Mouse (Mus musculus): ENCODE data around the gene Elovl6. TPM values are rescaled to one million over a fixed set of nuclear protein-coding genes. Genes with fewer than 3 reads are reported as not detected.

Gene Elovl6
- total and polyA plus RNA-seq, 2 experiments from 2014 or later, result 40.8 to 56.1 TPM

GRCm38 (mm10) chr3:129651765-129652164, 119.6 kb downstream of the Elovl6 start:
- no peak for TF ChIP-seq CTCF (IDR thresholded peaks at IDR 0.05; ENCODE audit: low read depth)
- 79% methylated on average over 8 of the region's 8 CpGs for WGBS
- no peak for ATAC-seq

GRCm38 (mm10) chr3:129652476-129652875, 120.3 kb downstream of the Elovl6 start:
- no peak for ATAC-seq
- no peaks in the 10 kb centered on the region for H3K36me3 ChIP-seq (ENCODE audit: insufficient read depth, low read length)
- DNase-seq (ENCODE audit: low spot score), result no peak
- H3K9ac ChIP-seq (replicated peaks; ENCODE audit: low read length), result no peak overlapping the region
- TF ChIP-seq CTCF (IDR thresholded peaks at IDR 0.05; ENCODE audit: low read depth), result no peak
- H3K4me2 ChIP-seq (ENCODE audit: low read depth, low read length), result no peak overlapping the region
- no peaks in the 10 kb centered on the region for H3K9me3 ChIP-seq (ENCODE audit: low read length)
- H3K4me1 ChIP-seq (ENCODE audit: insufficient read depth, low read length), result no peaks in the 10 kb centered on the region
- WGBS, result 88% methylated on average over 4 of the region's 4 CpGs
- no peak overlapping the region for H3K27ac ChIP-seq
- no peaks in the 10 kb centered on the region for H3K27me3 ChIP-seq (ENCODE audit: insufficient read depth, low read length)
- no peak overlapping the region for H3K4me3 ChIP-seq (ENCODE audit: low read length)

More at GRCm38 (mm10) chr3:129651765-129652164, 119.6 kb downstream of the Elovl6 start:
- H3K4me1 ChIP-seq (ENCODE audit: insufficient read depth, low read length), result no peaks in the 10 kb centered on the region
- no peaks in the 10 kb centered on the region for H3K9me3 ChIP-seq (ENCODE audit: low read length)
- H3K4me2 ChIP-seq (ENCODE audit: low read depth, low read length), result no peak overlapping the region
- H3K27me3 ChIP-seq (ENCODE audit: insufficient read depth, low read length), result no peaks in the 10 kb centered on the region
- no peak for DNase-seq (ENCODE audit: low spot score)
- H3K4me3 ChIP-seq (ENCODE audit: low read length), result no peak overlapping the region
- H3K36me3 ChIP-seq (ENCODE audit: insufficient read depth, low read length), result no peaks in the 10 kb centered on the region
- no peak overlapping the region for H3K27ac ChIP-seq
- no peak overlapping the region for H3K9ac ChIP-seq (replicated peaks; ENCODE audit: low read length)

GRCm38 (mm10) chr3:129656540-129656939, 124.4 kb downstream of the Elovl6 start:
- no peak for TF ChIP-seq CTCF (IDR thresholded peaks at IDR 0.05; ENCODE audit: low read depth)
- Histone ChIP-seq H3K36me3 (ENCODE audit: insufficient read depth, low read length) (no peaks in the 10 kb centered on the region), H3K9ac (replicated peaks; ENCODE audit: low read length) (no peak overlapping the region), H3K27me3 (ENCODE audit: insufficient read depth, low read length) (no peaks in the 10 kb centered on the region), H3K9me3 (ENCODE audit: low read length) (no peaks in the 10 kb centered on the region), H3K4me2 (ENCODE audit: low read depth, low read length) (no peak overlapping the region), H3K4me1 (ENCODE audit: insufficient read depth, low read length) (no peaks in the 10 kb centered on the region), H3K4me3 (ENCODE audit: low read length) (no peak overlapping the region), H3K27ac (no peak overlapping the region)
- ATAC-seq, result no peak
- no peak for DNase-seq (ENCODE audit: low spot score)
- 88% methylated on average over 4 of the region's 4 CpGs for WGBS

GRCm38 (mm10) chr3:129657222-129657621, 125.1 kb downstream of the Elovl6 start:
- Histone ChIP-seq H3K4me2 (ENCODE audit: low read depth, low read length) (no peak overlapping the region), H3K9ac (replicated peaks; ENCODE audit: low read length) (no peak overlapping the region), H3K27ac (no peak overlapping the region), H3K9me3 (ENCODE audit: low read length) (no peaks in the 10 kb centered on the region), H3K36me3 (ENCODE audit: insufficient read depth, low read length) (no peaks in the 10 kb centered on the region), H3K4me3 (ENCODE audit: low read length) (no peak overlapping the region), H3K27me3 (ENCODE audit: insufficient read depth, low read length) (no peaks in the 10 kb centered on the region), H3K4me1 (ENCODE audit: insufficient read depth, low read length) (no peaks in the 10 kb centered on the region)
- no peak for ATAC-seq
- DNase-seq (ENCODE audit: low spot score), result no peak
- TF ChIP-seq CTCF (IDR thresholded peaks at IDR 0.05; ENCODE audit: low read depth), result no peak
- WGBS, result 80% methylated on average over 9 of the region's 9 CpGs

- H3K9me3 ChIP-seq (ENCODE audit: low read length), result no peaks in the 10 kb centered on the region
- no peak overlapping the region for H3K9ac ChIP-seq (replicated peaks; ENCODE audit: low read length)
- no peaks in the 10 kb centered on the region for H3K4me1 ChIP-seq (ENCODE audit: insufficient read depth, low read length)
- no peak for TF ChIP-seq CTCF (IDR thresholded peaks at IDR 0.05; ENCODE audit: low read depth)
- 90% methylated on average over 11 of the region's 11 CpGs for WGBS
- H3K27me3 ChIP-seq (ENCODE audit: insufficient read depth, low read length), result no peaks in the 10 kb centered on the region
- DNase-seq (ENCODE audit: low spot score) (no peak), ATAC-seq (no peak)
- no peak overlapping the region for H3K4me3 ChIP-seq (ENCODE audit: low read length)
- no peaks in the 10 kb centered on the region for H3K36me3 ChIP-seq (ENCODE audit: insufficient read depth, low read length)
- no peak overlapping the region for H3K27ac ChIP-seq
- H3K4me2 ChIP-seq (ENCODE audit: low read depth, low read length), result no peak overlapping the region
These were observed 125.6 kb downstream of the Elovl6 start for GRCm38 (mm10) chr3:129657775-129658174.

GRCm38 (mm10) chr3:129658776-129659175, 126.6 kb downstream of the Elovl6 start:
- Histone ChIP-seq H3K36me3 (ENCODE audit: insufficient read depth, low read length) (no peaks in the 10 kb centered on the region), H3K4me2 (ENCODE audit: low read depth, low read length) (no peak overlapping the region), H3K9me3 (ENCODE audit: low read length) (no peaks in the 10 kb centered on the region), H3K9ac (replicated peaks; ENCODE audit: low read length) (no peak overlapping the region), H3K4me3 (ENCODE audit: low read length) (no peak overlapping the region), H3K27me3 (ENCODE audit: insufficient read depth, low read length) (no peaks in the 10 kb centered on the region), H3K4me1 (ENCODE audit: insufficient read depth, low read length) (no peaks in the 10 kb centered on the region), H3K27ac (no peak overlapping the region)
- WGBS, result 95% methylated on average over 7 of the region's 7 CpGs
- DNase-seq (ENCODE audit: low spot score) (no peak), ATAC-seq (no peak)
- TF ChIP-seq CTCF (IDR thresholded peaks at IDR 0.05; ENCODE audit: low read depth), result no peak

- no peaks in the 10 kb centered on the region for H3K9me3 ChIP-seq (ENCODE audit: low read length)
- ATAC-seq (no peak), DNase-seq (ENCODE audit: low spot score) (no peak)
- no peaks in the 10 kb centered on the region for H3K36me3 ChIP-seq (ENCODE audit: insufficient read depth, low read length)
- no peak overlapping the region for H3K27ac ChIP-seq
- H3K9ac ChIP-seq (replicated peaks; ENCODE audit: low read length), result no peak overlapping the region
- H3K27me3 ChIP-seq (ENCODE audit: insufficient read depth, low read length), result no peaks in the 10 kb centered on the region
- no peak for TF ChIP-seq CTCF (IDR thresholded peaks at IDR 0.05; ENCODE audit: low read depth)
- H3K4me3 ChIP-seq (ENCODE audit: low read length), result no peak overlapping the region
- WGBS, result 97% methylated on average over 2 of the region's 2 CpGs
- no peaks in the 10 kb centered on the region for H3K4me1 ChIP-seq (ENCODE audit: insufficient read depth, low read length)
- H3K4me2 ChIP-seq (ENCODE audit: low read depth, low read length), result no peak overlapping the region
These were observed 131.8 kb downstream of the Elovl6 start for GRCm38 (mm10) chr3:129663906-129664305.
